Mouse (Mus musculus): ENCODE measurements around the gene Pds5b. TPM values are rescaled to one million over a fixed set of nuclear protein-coding genes. Genes with fewer than 3 reads are reported as not detected.

The Pds5b gene
- total and polyA plus RNA-seq, 3 experiments: 3.7 to 16.1 (median 15.6) TPM

DNA sequence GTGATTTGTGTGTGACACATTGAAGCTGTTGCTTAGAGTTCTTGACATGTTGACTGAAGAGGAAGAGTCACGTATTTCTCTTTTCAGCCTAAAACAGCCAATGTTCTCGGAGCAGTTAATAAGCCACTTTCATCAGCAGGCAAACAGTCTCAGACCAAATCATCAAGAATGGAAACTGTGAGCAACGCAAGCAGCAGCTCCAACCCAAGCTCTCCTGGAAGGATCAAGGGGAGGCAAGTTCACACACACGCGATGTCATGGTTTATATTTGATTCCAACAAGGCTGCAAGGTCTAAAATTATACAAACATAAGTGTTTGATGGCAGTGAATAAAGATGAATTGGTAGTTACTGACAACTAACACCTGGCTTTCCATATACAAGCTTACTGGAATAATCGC, 120.6 kb downstream of the Pds5b start:
- Histone ChIP-seq H3K27ac (no peak overlapping the region), H3K27me3 (ENCODE audit: control insufficient read depth, insufficient read depth, low read length) (no peaks in the 10 kb centered on the region), H3K4me3 (no peak overlapping the region), H3K36me3 (ENCODE audit: control insufficient read depth, insufficient read depth, low read length) (no peaks in the 10 kb centered on the region; the same call in 1 of the 2 replicates), H3K79me2 (replicated peaks; ENCODE audit: control insufficient read depth, insufficient read depth, low read length) (no peaks in the 10 kb centered on the region), H3K4me1 (ENCODE audit: control insufficient read depth, insufficient read depth, low read length) (no peaks in the 10 kb centered on the region), H3K9ac (ENCODE audit: low read depth, low read length) (no peak overlapping the region)
- DNase-seq: no peak
- intact Hi-C loops (cut with DNase I): loop anchor here (10.0 kb wide), 1 partner anchor 571 kb away; no protein-coding TSS in a partner anchor
- WGBS: 87% methylated on average over 6 of the region's 6 CpGs
- TF ChIP-seq POLR2A (IDR thresholded peaks at IDR 0.05; ENCODE audit: insufficient read depth, low read depth, low read length): no peak
- no peak for TF ChIP-seq CTCF (IDR thresholded peaks at IDR 0.05)
- TF ChIP-seq EP300 (IDR thresholded peaks at IDR 0.05; ENCODE audit: insufficient read depth, low read depth, low read length): no peak

DNA sequence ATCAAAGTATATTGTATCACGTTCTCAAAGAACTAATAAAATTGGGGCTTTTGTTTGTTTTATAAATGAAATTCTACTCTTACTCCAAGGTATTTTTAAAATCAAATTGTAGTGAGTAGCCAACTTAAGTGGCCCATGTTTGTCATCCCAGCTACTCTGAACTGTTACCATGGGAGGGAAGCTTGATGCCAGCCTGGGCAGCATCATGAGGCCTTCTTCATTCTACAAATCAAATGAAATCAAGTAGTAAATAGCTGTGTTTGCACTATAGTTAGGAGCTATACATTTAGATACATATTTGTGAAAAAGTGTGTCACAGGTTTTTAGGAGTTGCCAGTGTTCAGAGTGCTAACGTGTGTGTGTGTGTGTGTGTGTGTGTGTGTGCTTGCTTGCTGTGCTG, 126.5 kb downstream of the Pds5b start:
- Histone ChIP-seq H3K36me3 (ENCODE audit: control insufficient read depth, insufficient read depth, low read length) (no peaks in the 10 kb centered on the region), H3K79me2 (replicated peaks; ENCODE audit: control insufficient read depth, insufficient read depth, low read length) (no peaks in the 10 kb centered on the region), H3K4me3 (no peak overlapping the region), H3K27me3 (ENCODE audit: control insufficient read depth, insufficient read depth, low read length) (no peaks in the 10 kb centered on the region), H3K9ac (ENCODE audit: low read depth, low read length) (no peak overlapping the region), H3K4me1 (ENCODE audit: control insufficient read depth, insufficient read depth, low read length) (no peaks in the 10 kb centered on the region), H3K27ac (no peak overlapping the region)
- TF ChIP-seq CTCF (IDR thresholded peaks at IDR 0.05): no peak
- TF ChIP-seq EP300 (IDR thresholded peaks at IDR 0.05; ENCODE audit: insufficient read depth, low read depth, low read length): no peak
- no peak for TF ChIP-seq POLR2A (IDR thresholded peaks at IDR 0.05; ENCODE audit: insufficient read depth, low read depth, low read length)
- WGBS: 99% methylated on average over 2 of the region's 2 CpGs
- intact Hi-C loops (cut with DNase I): no loop called here
- no peak for DNase-seq

DNA sequence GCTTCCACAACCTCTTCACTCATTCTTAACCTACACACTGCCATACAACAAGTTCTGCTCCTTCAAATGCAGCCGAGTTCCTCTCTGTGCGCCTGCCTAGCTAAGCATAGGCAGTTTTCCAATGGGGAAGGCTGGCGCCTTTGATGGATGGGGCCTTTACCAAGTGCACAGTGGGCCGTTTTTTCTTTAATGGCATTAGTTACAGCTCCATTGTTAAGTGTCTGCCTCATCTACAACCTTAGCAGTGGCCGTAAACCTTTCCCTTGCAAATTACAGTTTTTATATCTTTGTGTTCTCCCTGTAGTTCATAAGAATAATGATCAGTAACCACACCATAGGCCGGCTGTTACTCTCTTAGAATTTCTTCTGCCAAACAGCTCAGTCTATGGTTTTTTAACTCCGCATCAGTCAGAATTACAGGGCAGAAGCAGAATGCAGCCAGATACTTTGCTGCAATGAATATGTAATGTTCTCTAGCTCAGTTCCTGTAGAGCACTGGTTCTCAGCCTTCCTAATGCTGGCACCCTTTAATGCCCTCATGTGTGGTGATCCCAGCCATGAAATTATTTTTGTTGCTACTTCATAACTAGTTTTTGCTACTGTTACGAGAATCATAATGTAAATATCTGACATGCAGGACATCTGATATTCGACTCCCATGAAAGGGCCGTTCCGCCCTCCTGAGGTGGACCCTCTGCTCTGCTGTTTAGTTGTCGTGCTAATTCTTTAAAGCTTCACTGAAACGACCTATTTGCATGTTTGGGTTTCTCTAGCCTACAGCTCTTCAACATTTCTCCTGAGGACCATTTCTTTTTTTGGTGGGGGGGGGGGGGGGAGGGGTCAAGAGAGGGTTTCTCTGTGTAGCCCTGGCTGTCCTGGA, 140.8 kb downstream of the Pds5b start:
- no peaks in the 10 kb centered on the region for H3K36me3 ChIP-seq (ENCODE audit: control insufficient read depth, insufficient read depth, low read length)
- intact Hi-C loops (cut with DNase I): no loop called here

DNA sequence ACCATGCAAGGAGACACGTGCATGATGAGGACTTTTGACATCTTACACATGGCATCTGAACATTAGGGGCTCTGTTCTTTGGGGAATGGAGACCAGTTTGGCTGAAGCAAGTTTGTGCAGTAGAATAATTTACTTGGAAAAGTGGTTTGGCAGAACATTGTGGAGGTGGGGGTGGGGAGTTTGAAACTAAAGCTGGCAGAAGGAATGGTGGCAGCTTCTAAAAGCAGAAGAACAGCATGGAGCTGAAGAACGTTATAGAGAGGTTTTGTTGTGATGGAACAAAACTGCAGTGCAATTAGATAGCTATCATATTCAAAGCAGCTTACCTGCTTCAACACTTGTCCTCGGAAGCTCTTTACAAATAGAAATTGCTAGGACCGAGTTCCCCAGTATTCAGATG, 141.9 kb downstream of the Pds5b start:
- no peaks in the 10 kb centered on the region for H3K36me3 ChIP-seq (ENCODE audit: control insufficient read depth, insufficient read depth, low read length)
- WGBS: 94% methylated on average over 4 of the region's 4 CpGs
- no peaks in the 10 kb centered on the region for H3K79me2 ChIP-seq (replicated peaks; ENCODE audit: control insufficient read depth, insufficient read depth, low read length)
- H3K4me1 ChIP-seq (ENCODE audit: control insufficient read depth, insufficient read depth, low read length): peaks cover 1% of the 10 kb centered on the region
- no peak overlapping the region for H3K9ac ChIP-seq (ENCODE audit: low read depth, low read length)
- intact Hi-C loops (cut with DNase I): no loop called here
- no peak overlapping the region for H3K27ac ChIP-seq
- no peak overlapping the region for H3K4me3 ChIP-seq
- no peaks in the 10 kb centered on the region for H3K27me3 ChIP-seq (ENCODE audit: control insufficient read depth, insufficient read depth, low read length)
- DNase-seq: no peak
- TF ChIP-seq CTCF (IDR thresholded peaks at IDR 0.05) (no peak), EP300 (IDR thresholded peaks at IDR 0.05; ENCODE audit: insufficient read depth, low read depth, low read length) (no peak), POLR2A (IDR thresholded peaks at IDR 0.05; ENCODE audit: insufficient read depth, low read depth, low read length) (no peak)

More for the DNA sequence above, 140.8 kb downstream of the Pds5b start:
- Histone ChIP-seq H3K79me2 (replicated peaks; ENCODE audit: control insufficient read depth, insufficient read depth, low read length) (no peaks in the 10 kb centered on the region), H3K4me1 (ENCODE audit: control insufficient read depth, insufficient read depth, low read length) (peaks cover 1% of the 10 kb centered on the region), H3K27ac (no peak overlapping the region), H3K4me3 (no peak overlapping the region), H3K9ac (ENCODE audit: low read depth, low read length) (no peak overlapping the region), H3K27me3 (ENCODE audit: control insufficient read depth, insufficient read depth, low read length) (no peaks in the 10 kb centered on the region)
- DNase-seq: no peak
- 91% methylated on average over 13 of the region's 13 CpGs for WGBS
- TF ChIP-seq EP300 (IDR thresholded peaks at IDR 0.05; ENCODE audit: insufficient read depth, low read depth, low read length) (no peak), CTCF (IDR thresholded peaks at IDR 0.05) (no peak), POLR2A (IDR thresholded peaks at IDR 0.05; ENCODE audit: insufficient read depth, low read depth, low read length) (no peak)

DNA sequence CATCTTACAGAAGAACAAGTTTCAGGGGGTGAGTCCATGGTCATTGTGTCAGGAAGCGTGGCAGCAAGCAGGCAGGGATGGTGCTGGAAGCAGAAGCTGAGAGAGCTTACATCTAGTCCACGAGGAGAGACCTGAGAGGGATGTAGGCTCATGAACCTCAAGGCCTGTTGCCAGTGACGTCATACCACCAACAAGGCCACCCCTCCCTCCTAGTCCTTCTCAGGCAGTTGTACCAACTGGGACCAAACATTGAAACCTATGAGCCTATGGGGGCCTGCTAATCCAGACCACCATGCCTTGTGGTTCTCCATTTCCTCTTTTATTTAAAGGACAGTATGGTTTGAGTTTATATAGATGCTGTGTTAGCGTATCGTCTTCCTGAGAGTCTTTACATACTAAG, 143.2 kb downstream of the Pds5b start:
- 94% methylated on average over 5 of the region's 5 CpGs for WGBS
- H3K79me2 ChIP-seq (replicated peaks; ENCODE audit: control insufficient read depth, insufficient read depth, low read length): no peaks in the 10 kb centered on the region
- no peaks in the 10 kb centered on the region for H3K27me3 ChIP-seq (ENCODE audit: control insufficient read depth, insufficient read depth, low read length)
- H3K36me3 ChIP-seq (ENCODE audit: control insufficient read depth, insufficient read depth, low read length): no peaks in the 10 kb centered on the region
- DNase-seq: no peak
- H3K9ac ChIP-seq (ENCODE audit: low read depth, low read length): no peak overlapping the region
- H3K27ac ChIP-seq: no peak overlapping the region
- peaks cover 1% of the 10 kb centered on the region for H3K4me1 ChIP-seq (ENCODE audit: control insufficient read depth, insufficient read depth, low read length)
- no peak overlapping the region for H3K4me3 ChIP-seq
- TF ChIP-seq CTCF (IDR thresholded peaks at IDR 0.05): no peak
- TF ChIP-seq EP300 (IDR thresholded peaks at IDR 0.05; ENCODE audit: insufficient read depth, low read depth, low read length): no peak
- no peak for TF ChIP-seq POLR2A (IDR thresholded peaks at IDR 0.05; ENCODE audit: insufficient read depth, low read depth, low read length)
- intact Hi-C loops (cut with DNase I): no loop called here

DNA sequence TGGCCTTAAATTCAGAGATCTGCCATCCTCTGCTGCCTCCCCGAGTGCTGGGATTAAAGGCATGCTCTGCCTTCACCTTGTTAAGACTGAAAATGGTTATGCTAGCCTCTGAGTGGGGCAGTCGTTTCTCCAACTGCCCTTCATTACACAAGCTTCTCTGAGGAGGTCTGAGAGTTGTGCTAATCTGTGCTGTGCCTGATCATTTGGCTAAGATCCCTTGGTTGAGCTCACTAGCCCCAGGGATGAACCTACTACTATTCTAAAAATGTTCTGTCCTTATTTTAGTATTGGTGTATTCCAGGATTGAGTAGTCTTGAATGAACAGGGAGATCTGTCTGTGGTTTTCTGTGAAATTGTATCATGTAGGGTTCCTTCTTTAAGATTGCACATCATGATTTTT, 144.5 kb downstream of the Pds5b start:
- Histone ChIP-seq H3K9ac (ENCODE audit: low read depth, low read length) (no peak overlapping the region), H3K4me1 (ENCODE audit: control insufficient read depth, insufficient read depth, low read length) (peaks cover 1% of the 10 kb centered on the region)
- 50% methylated on average over 2 of the region's 2 CpGs for WGBS

More for the DNA sequence above, 144.5 kb downstream of the Pds5b start:
- TF ChIP-seq CTCF (IDR thresholded peaks at IDR 0.05) (no peak), EP300 (IDR thresholded peaks at IDR 0.05; ENCODE audit: insufficient read depth, low read depth, low read length) (no peak), POLR2A (IDR thresholded peaks at IDR 0.05; ENCODE audit: insufficient read depth, low read depth, low read length) (no peak)
- H3K27ac ChIP-seq: no peak overlapping the region
- H3K79me2 ChIP-seq (replicated peaks; ENCODE audit: control insufficient read depth, insufficient read depth, low read length): no peaks in the 10 kb centered on the region
- no peak overlapping the region for H3K4me3 ChIP-seq
- H3K36me3 ChIP-seq (ENCODE audit: control insufficient read depth, insufficient read depth, low read length): no peaks in the 10 kb centered on the region
- no peaks in the 10 kb centered on the region for H3K27me3 ChIP-seq (ENCODE audit: control insufficient read depth, insufficient read depth, low read length)
- intact Hi-C loops (cut with DNase I): no loop called here
- DNase-seq: no peak
